Mouse (Mus musculus): ENCODE measurements around the gene Bcl7a. TPM values are rescaled to one million over a fixed set of nuclear protein-coding genes. Genes with fewer than 3 reads are reported as not detected.

Gene Bcl7a
- polyA plus RNA-seq, 1 experiment from 2014 or later: 12.1 TPM

DNA sequence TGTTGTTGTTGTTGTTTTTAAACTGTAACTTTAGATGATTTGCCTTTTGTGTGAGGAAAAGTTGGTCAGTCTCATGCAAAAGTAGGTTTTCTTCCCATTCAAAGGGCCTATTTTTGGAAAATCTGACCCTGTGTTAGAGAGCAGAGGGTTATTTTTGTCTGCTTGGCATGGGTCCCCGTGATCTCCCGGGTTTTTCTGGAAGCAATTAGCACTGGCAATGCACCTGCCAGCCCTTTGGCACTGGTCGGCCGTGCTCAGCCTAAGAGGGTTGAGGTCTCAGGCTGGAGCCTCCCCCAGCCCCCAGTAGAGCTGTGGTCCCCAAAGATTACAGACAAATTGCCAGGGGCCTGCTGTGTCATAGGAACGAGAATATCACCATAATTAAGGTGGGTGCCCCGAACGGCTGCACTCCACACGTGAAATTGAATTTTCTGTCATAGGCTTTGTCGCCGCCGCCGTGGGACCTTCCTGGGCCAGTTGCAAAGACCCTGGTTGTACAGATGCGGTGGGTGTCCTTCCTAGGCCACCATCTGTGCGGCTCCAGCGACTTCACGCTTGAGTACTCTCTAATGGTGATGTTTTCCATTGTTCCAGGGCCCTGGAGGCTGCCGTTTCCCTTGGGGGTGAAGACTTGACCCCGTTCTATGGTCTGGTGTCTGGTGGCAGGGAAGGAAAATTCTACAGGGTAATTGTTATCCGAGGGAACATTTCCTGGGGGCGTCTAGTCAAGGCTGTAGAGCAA lies 41.7 kb upstream of the Bcl7a start:
- peak overlapping the region in 1 of 2 experiments; percentile 20; a peak in 2 of 4 replicates for H3K27ac ChIP-seq (replicated peaks in 1 of 2; ENCODE audit: control insufficient read depth in 1 of 2, insufficient read depth in 1 of 2, low read depth in 2 of 2, low read length in 2 of 2)
- no peak overlapping the region for H3K4me3 ChIP-seq (ENCODE audit: control insufficient read depth in 1 of 2, insufficient read depth in 1 of 2, low read depth in 1 of 2, low read length in 2 of 2)
- WGBS: 68% methylated on average over 20 of the region's 20 CpGs
- H3K4me2 ChIP-seq (ENCODE audit: low read length): no peak overlapping the region; the same call in 1 of the 2 replicates
- H3K9ac ChIP-seq (ENCODE audit: low read length): no peak overlapping the region; the same call in 1 of the 2 replicates
- H3K4me1 ChIP-seq (ENCODE audit: control insufficient read depth in 2 of 2, insufficient read depth in 2 of 2, low read length in 2 of 2): peaks cover 26 to 27% of the 10 kb centered on the region in 2 experiments
- no peaks in the 10 kb centered on the region for H3K9me3 ChIP-seq (ENCODE audit: control insufficient read depth, low read length)
- no peaks in the 10 kb centered on the region for H3K36me3 ChIP-seq (ENCODE audit: control insufficient read depth, insufficient read depth, low read length)
- ATAC-seq (ENCODE audit: insufficient number of reproducible peaks, insufficient read depth, low FRiP score, low read depth): no peak
- no peaks in the 10 kb centered on the region for H3K27me3 ChIP-seq (ENCODE audit: control insufficient read depth, insufficient read depth, low read length)

DNA sequence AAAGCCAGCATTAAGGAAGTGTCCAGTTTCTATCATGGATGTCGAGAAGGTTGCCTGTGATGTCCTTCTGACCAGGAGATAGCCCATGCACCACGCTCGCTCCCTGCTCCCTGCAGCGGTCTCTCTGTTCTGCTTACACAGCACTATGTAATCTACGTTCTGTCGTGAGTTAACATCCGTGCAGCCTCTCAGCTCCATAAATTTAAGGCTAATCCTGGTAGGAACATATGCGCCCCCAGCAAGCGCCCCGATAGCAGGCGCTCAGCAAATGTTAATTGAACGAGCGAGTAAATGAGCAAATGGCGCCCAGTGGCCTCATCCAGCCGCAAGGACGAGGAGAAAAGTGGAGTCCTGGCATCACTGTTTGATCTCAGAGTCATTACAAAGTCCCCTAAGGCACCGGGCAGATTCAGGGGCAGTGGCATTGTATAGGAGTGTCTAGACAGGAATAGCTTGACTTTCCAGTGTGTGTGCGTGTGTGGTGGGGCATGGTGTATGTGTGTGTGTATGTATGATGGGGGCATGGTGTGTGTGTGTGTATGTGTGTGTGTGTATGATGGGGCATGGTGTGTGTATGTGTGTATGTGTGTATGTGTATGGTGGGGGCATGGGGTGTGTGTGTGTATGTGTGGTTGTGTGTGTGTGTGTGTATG lies 35.9 kb upstream of the Bcl7a start:
- 75% methylated on average over 18 of the region's 18 CpGs for WGBS
- no peak overlapping the region for H3K9ac ChIP-seq (ENCODE audit: low read length)
- peak; percentile 32; the same call in 1 of the 2 replicates for ATAC-seq (ENCODE audit: insufficient number of reproducible peaks, insufficient read depth, low FRiP score, low read depth)

DNA sequence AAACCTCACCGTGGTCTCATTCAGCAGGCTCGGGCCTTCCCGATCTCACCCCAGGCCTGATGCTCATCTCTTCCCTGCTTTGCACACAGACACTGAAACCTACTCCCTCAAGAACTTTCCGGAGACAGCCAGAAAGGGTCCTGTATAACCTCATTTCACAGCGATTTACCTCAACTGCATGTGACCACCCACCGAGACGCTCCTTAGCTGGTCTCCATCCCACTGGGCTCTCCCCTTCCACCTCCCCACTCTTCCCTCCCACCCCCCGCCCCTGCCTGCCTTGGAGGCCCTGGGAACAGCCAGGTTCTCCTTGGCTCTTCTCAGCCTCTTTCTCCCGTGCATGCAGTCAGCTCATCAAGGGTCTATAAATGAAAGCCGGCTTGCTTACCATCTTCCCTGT lies 33.8 kb upstream of the Bcl7a start:
- Histone ChIP-seq H3K4me2 (ENCODE audit: low read length) (no peak overlapping the region), H3K9ac (ENCODE audit: low read length) (0 out of 2 replicates have a peak overlapping the region, but pooled peaks have one; percentile 8), H3K27ac (replicated peaks in 1 of 2; ENCODE audit: control insufficient read depth in 1 of 2, insufficient read depth in 1 of 2, low read depth in 2 of 2, low read length in 2 of 2) (no peak overlapping the region), H3K9me3 (ENCODE audit: control insufficient read depth, low read length) (no peaks in the 10 kb centered on the region), H3K36me3 (ENCODE audit: control insufficient read depth, insufficient read depth, low read length) (no peaks in the 10 kb centered on the region), H3K27me3 (ENCODE audit: control insufficient read depth, insufficient read depth, low read length) (no peaks in the 10 kb centered on the region), H3K4me3 (ENCODE audit: control insufficient read depth in 1 of 2, insufficient read depth in 1 of 2, low read depth in 1 of 2, low read length in 2 of 2) (no peak overlapping the region), H3K4me1 (ENCODE audit: control insufficient read depth in 2 of 2, insufficient read depth in 2 of 2, low read length in 2 of 2) (peaks cover 15% of the 10 kb centered on the region in 2 experiments)
- ATAC-seq (ENCODE audit: insufficient number of reproducible peaks, insufficient read depth, low FRiP score, low read depth): no peak
- 45% methylated on average over 10 of the region's 10 CpGs for WGBS

More for the DNA sequence above, 35.9 kb upstream of the Bcl7a start:
- Histone ChIP-seq H3K36me3 (ENCODE audit: control insufficient read depth, insufficient read depth, low read length) (no peaks in the 10 kb centered on the region), H3K4me3 (ENCODE audit: control insufficient read depth in 1 of 2, insufficient read depth in 1 of 2, low read depth in 1 of 2, low read length in 2 of 2) (no peak overlapping the region), H3K27ac (replicated peaks in 1 of 2; ENCODE audit: control insufficient read depth in 1 of 2, insufficient read depth in 1 of 2, low read depth in 2 of 2, low read length in 2 of 2) (no peak overlapping the region), H3K27me3 (ENCODE audit: control insufficient read depth, insufficient read depth, low read length) (no peaks in the 10 kb centered on the region), H3K4me2 (ENCODE audit: low read length) (no peak overlapping the region), H3K9me3 (ENCODE audit: control insufficient read depth, low read length) (no peaks in the 10 kb centered on the region), H3K4me1 (ENCODE audit: control insufficient read depth in 2 of 2, insufficient read depth in 2 of 2, low read length in 2 of 2) (peaks cover 6 to 9% of the 10 kb centered on the region in 2 experiments)

DNA sequence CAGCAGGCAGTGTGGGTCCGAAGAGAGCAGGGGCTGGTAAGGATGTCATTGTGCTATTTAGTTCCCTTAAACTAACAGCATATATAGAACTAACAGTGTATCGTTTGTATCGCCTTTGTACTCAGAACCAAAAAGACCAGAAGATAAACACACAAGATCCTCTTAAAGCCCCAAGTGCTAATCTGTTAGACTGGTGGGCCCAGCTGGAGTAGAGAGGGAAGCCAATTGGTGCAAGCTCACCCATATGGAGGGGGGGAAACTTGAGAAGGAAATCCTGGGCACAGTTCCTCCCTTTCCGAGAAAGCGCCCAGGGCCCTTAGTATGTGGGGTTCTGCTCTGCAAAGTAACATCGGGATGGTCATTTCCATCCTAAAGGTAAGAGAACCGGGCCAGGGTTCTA lies 33.4 kb upstream of the Bcl7a start:
- Histone ChIP-seq H3K27me3 (ENCODE audit: control insufficient read depth, insufficient read depth, low read length) (no peaks in the 10 kb centered on the region), H3K4me3 (ENCODE audit: control insufficient read depth in 1 of 2, insufficient read depth in 1 of 2, low read depth in 1 of 2, low read length in 2 of 2) (no peak overlapping the region), H3K4me1 (ENCODE audit: control insufficient read depth in 2 of 2, insufficient read depth in 2 of 2, low read length in 2 of 2) (peaks cover 15 to 16% of the 10 kb centered on the region in 2 experiments), H3K27ac (replicated peaks in 1 of 2; ENCODE audit: control insufficient read depth in 1 of 2, insufficient read depth in 1 of 2, low read depth in 2 of 2, low read length in 2 of 2) (no peak overlapping the region), H3K9ac (ENCODE audit: low read length) (0 out of 2 replicates have a peak overlapping the region, but pooled peaks have one; percentile 8), H3K4me2 (ENCODE audit: low read length) (no peak overlapping the region), H3K9me3 (ENCODE audit: control insufficient read depth, low read length) (no peaks in the 10 kb centered on the region), H3K36me3 (ENCODE audit: control insufficient read depth, insufficient read depth, low read length) (no peaks in the 10 kb centered on the region)
- WGBS: 53% methylated on average over 7 of the region's 7 CpGs
- no peak for ATAC-seq (ENCODE audit: insufficient number of reproducible peaks, insufficient read depth, low FRiP score, low read depth)

DNA sequence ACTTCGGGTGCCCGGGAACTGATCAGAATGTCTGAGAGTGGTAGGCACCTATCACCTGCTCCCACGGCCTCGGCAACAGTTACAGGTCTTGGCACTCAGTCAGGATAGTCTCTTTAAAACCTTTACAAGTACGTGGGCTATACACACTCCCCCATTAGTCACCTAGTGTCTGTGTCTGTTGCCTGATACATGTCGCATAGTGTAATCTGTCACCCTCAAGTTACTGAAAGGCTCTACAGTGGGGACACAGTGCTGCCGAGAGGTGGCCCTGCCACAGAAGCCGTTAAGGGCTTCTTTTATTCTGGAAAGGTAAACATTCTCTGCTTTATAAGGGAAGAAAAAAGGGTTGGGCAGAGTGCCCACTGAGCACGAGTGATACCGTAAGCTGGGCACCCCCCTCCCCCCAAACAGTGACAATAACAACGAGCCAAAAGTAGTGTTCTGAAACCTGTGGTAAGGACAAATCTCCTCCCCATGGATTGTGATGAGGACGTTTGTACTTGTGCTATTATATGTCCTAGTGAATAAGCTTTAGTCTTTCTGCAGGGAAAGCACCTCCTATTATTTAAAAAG lies 30.5 kb upstream of the Bcl7a start:
- Histone ChIP-seq H3K27me3 (ENCODE audit: control insufficient read depth, insufficient read depth, low read length) (no peaks in the 10 kb centered on the region), H3K36me3 (ENCODE audit: control insufficient read depth, insufficient read depth, low read length) (no peaks in the 10 kb centered on the region), H3K4me1 (ENCODE audit: control insufficient read depth in 2 of 2, insufficient read depth in 2 of 2, low read length in 2 of 2) (peaks cover 15 to 23% of the 10 kb centered on the region in 2 experiments), H3K9me3 (ENCODE audit: control insufficient read depth, low read length) (no peaks in the 10 kb centered on the region), H3K4me3 (ENCODE audit: control insufficient read depth in 1 of 2, insufficient read depth in 1 of 2, low read depth in 1 of 2, low read length in 2 of 2) (no peak overlapping the region), H3K27ac (replicated peaks in 1 of 2; ENCODE audit: control insufficient read depth in 1 of 2, insufficient read depth in 1 of 2, low read depth in 2 of 2, low read length in 2 of 2) (peak overlapping the region; percentile 2 to 55; a peak in 2 of 4 replicates), H3K9ac (ENCODE audit: low read length) (0 out of 2 replicates have a peak overlapping the region, but pooled peaks have one; percentile 16), H3K4me2 (ENCODE audit: low read length) (peak overlapping the region; percentile 26; the same call in 1 of the 2 replicates)
- peak; percentile 50; the same call in 1 of the 2 replicates for ATAC-seq (ENCODE audit: insufficient number of reproducible peaks, insufficient read depth, low FRiP score, low read depth)
- WGBS: 27% methylated on average over 12 of the region's 12 CpGs

- Histone ChIP-seq H3K4me2 (ENCODE audit: low read length) (no peak overlapping the region), H3K27ac (replicated peaks in 1 of 2; ENCODE audit: control insufficient read depth in 1 of 2, insufficient read depth in 1 of 2, low read depth in 2 of 2, low read length in 2 of 2) (peak overlapping the region; percentile 14 to 55; a peak in 1 of 4 replicates), H3K9me3 (ENCODE audit: control insufficient read depth, low read length) (no peaks in the 10 kb centered on the region), H3K36me3 (ENCODE audit: control insufficient read depth, insufficient read depth, low read length) (no peaks in the 10 kb centered on the region), H3K4me3 (ENCODE audit: control insufficient read depth in 1 of 2, insufficient read depth in 1 of 2, low read depth in 1 of 2, low read length in 2 of 2) (no peak overlapping the region), H3K4me1 (ENCODE audit: control insufficient read depth in 2 of 2, insufficient read depth in 2 of 2, low read length in 2 of 2) (peaks cover 16 to 23% of the 10 kb centered on the region in 2 experiments), H3K27me3 (ENCODE audit: control insufficient read depth, insufficient read depth, low read length) (no peaks in the 10 kb centered on the region), H3K9ac (ENCODE audit: low read length) (no peak overlapping the region)
- ATAC-seq (ENCODE audit: insufficient number of reproducible peaks, insufficient read depth, low FRiP score, low read depth): no peak
- WGBS: 62% methylated on average over 11 of the region's 11 CpGs
Observed at GRCm38 (mm10) chr5:123313851-123314380, 29.7 kb upstream of the Bcl7a start.

DNA sequence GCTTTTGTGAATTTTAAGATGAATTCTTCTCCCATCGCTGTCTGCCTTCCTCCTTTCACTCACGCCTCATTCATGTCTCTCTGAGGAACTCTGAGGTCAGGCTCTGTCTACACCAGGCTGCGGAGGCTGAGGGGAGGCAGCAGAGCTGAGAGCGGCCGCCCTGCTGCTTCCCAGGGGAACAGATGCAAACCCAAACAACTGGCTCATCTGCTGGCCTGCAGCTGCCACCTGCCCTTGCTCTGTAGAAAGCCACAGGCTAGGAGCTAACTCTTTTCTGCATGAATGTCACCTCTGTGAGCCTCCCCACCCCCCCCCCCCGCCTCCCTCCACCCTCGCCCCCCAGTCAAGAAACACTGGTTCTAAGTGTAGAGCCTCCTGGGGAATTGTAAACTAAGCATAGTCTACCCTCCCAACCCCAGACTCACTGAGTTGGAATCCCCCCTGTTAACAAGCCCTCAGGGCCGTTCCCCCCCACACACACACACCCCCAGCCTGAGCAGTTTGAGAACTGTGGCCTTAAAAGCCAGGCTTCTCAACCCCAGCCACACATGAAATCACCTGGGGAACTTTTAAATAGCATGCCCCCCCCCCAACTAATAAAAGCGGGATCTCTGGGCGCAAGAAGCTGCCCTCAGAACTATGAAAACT lies 28.3 kb upstream of the Bcl7a start:
- H3K4me1 ChIP-seq (ENCODE audit: control insufficient read depth in 2 of 2, insufficient read depth in 2 of 2, low read length in 2 of 2): peaks cover 16 to 22% of the 10 kb centered on the region in 2 experiments
- no peak overlapping the region for H3K4me3 ChIP-seq (ENCODE audit: control insufficient read depth in 1 of 2, insufficient read depth in 1 of 2, low read depth in 1 of 2, low read length in 2 of 2)
- H3K9me3 ChIP-seq (ENCODE audit: control insufficient read depth, low read length): no peaks in the 10 kb centered on the region
- no peak for ATAC-seq (ENCODE audit: insufficient number of reproducible peaks, insufficient read depth, low FRiP score, low read depth)
- H3K36me3 ChIP-seq (ENCODE audit: control insufficient read depth, insufficient read depth, low read length): no peaks in the 10 kb centered on the region
- H3K27ac ChIP-seq (replicated peaks in 1 of 2; ENCODE audit: control insufficient read depth in 1 of 2, insufficient read depth in 1 of 2, low read depth in 2 of 2, low read length in 2 of 2): no peak overlapping the region
- WGBS: 59% methylated on average over 8 of the region's 10 CpGs
- H3K9ac ChIP-seq (ENCODE audit: low read length): no peak overlapping the region
- no peak overlapping the region for H3K4me2 ChIP-seq (ENCODE audit: low read length)
- no peaks in the 10 kb centered on the region for H3K27me3 ChIP-seq (ENCODE audit: control insufficient read depth, insufficient read depth, low read length)
